Mouse (Mus musculus): ENCODE data around the gene Zfp760. TPM values are rescaled to one million over a fixed set of nuclear protein-coding genes. Genes with fewer than 3 reads are reported as not detected.

The Zfp760 gene
- total RNA-seq, 2 experiments from 2014 or later, result 8.5 to 8.8 TPM

Other genes starting within 250 kb of the Zfp760 start
- 1 to 10 TPM; 4.9 to 5.4 TPM for gene Zfp53, start 218.7 kb upstream of the Zfp760 start, total RNA-seq (2021)
- 1 to 10 TPM; 6.3 to 6.8 TPM for gene Zfp52, start 172.2 kb upstream of the Zfp760 start, total RNA-seq (2021)
- gene Zfp948, start 140.7 kb upstream of the Zfp760 start, total RNA-seq (2021), result 10 to 100 TPM; 15.5 to 17.6 TPM
- gene Zfp983, start 57.1 kb upstream of the Zfp760 start, total RNA-seq (2021), result 10 to 100 TPM in 1 of 2 experiments, 1 to 10 TPM in 1; 9.9 to 10.1 TPM
- 1 to 10 TPM; 6.0 to 7.2 TPM for gene Gm10226, start 15.9 kb upstream of the Zfp760 start, total RNA-seq (2021)
- gene Zfp229, start 23.1 kb downstream of the Zfp760 start, total RNA-seq (2021), result 1 to 10 TPM; 6.8 to 7.9 TPM
- 1 to 10 TPM in 1 of 2 experiments, under 1 TPM in 1; 0.78 to 1.1 TPM for gene Zfp820, start 138.0 kb downstream of the Zfp760 start, total RNA-seq (2021)
- 1 to 10 TPM; 5.4 to 5.7 TPM for gene Zfp995, start 202.2 kb downstream of the Zfp760 start, total RNA-seq (2021)